Mouse (Mus musculus) T-helper 1 cell (primary cell): Measurements from ENCODE around the gene Adrm1.

Experiments used
- in situ Hi-C: fragments of 300-600 bp; cut with MboI, MseI; formaldehyde crosslinking; loops from one replicate; pipeline ENCODE4 v1.15.1; 2025; ENCODE audit warnings: high pct_unique_total_duplicates

The Adrm1 gene

DNA sequence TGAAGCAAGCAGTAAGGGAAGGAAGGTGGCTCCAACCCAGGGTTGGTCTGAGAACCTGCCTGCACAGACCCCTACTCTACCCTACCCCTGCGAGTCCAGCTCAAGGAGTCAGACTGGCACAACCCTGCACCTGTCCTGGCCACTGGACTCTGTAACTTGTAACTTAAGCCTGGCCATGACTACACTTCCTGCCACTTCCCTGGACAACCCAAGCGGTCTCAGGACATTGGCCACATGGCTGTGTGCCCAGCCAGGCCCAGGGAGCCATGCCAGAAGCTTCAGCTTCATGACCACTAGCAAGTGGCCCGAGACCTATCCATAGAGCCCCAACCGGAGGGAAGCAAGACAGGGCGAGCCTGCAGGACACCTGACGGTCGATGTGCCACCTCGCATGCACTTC is 46.3 kb downstream of the Adrm1 start:
- in situ Hi-C loops: no loop called here

DNA sequence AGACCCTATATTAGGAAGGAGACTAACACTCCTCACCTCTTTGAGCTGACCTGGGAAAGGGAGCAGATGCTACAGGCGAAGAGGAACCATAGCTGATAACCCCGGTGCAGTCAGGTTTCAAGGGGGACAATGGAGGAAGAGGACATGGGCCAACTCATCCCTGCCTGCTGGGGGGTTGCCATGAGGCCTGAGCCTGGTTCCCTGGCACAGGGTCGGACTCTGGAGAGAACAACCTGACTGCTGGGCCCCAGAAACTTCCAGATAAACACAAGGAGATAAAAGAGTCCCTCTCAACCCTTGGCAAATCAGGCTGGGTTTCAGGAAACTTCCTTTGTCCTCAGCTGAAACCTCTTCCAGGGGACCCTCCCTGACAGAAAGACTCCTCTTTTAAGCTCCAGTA is 47.0 kb downstream of the Adrm1 start:
- in situ Hi-C loops: no loop called here

DNA sequence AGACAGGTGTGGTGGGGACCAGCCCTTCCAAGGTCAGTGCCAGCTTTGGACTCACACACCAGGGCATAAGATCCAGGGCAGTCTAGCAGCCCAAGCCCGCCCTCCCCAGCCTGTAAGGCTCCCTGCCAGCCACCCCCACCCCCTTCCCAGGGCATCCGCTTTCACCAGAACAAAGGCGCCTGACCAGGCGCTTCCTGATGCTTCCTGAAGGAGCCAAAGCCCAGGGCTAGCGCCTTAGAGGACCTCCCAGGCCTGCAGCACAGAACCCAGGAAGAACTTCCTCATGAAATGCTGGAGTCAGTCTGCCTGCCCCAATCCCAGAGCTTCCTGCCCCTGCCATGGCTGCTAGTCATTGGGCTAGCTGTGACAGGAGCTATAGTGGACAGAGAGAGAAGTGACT is 47.4 kb downstream of the Adrm1 start:
- in situ Hi-C loops: no loop called here

DNA sequence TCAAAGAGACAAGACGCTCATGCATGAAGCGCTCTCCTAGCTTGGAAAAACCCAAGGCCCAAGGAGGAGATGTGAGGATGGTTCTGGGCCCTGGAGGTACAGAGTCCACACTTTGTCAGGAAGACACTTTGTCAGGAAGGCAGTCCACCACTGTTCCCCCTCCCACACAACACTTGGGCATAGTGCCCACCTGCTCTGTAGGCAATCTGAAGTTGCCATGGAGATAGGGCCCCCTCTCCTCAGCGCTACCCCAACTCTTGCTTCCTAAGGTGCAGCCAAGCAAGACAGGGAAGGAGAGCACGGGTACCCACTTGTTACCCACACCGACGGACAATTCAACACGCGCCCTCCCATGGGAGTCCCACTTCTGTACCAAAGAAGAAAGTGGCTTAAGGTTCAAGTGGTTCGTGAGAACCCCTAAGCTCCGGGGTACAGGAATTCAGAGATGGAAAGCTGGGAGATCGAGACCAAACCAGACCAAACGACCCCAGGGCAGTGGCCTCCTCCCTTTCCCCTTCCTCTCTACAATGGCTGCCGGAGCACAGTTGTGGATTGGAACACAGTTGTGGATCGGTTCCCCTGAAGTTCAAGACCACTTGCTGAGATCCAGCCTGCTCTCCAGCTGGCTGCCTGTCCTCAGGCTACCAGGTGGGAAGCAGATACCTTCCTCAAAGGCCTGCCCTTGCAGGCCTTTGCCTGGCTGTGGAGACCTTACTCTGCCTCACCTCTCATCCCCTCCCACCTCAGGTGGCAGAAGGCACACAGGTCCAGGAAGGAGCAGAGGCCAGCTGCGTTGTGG is 48.1 kb downstream of the Adrm1 start:
- in situ Hi-C loops: no loop called here

DNA sequence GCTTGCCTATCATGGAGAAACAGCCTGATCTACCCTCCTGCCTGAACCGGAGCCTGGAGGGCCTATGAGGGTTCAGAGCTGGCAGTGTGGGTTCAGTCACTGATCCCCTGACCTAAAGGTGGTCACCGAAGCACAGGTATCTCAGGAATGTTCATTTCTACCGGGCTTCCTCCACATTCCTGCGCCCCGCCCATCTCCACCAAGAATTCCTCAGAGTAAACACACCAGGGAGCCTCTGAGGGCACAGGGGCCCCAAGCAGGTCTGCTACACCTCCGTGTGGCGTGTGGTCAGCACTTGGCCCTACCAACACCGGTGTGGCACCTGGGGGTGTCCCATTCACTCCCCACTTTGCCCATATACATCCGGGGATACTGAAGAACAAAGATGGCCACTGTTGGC is 48.9 kb downstream of the Adrm1 start:
- in situ Hi-C loops: no loop called here

DNA sequence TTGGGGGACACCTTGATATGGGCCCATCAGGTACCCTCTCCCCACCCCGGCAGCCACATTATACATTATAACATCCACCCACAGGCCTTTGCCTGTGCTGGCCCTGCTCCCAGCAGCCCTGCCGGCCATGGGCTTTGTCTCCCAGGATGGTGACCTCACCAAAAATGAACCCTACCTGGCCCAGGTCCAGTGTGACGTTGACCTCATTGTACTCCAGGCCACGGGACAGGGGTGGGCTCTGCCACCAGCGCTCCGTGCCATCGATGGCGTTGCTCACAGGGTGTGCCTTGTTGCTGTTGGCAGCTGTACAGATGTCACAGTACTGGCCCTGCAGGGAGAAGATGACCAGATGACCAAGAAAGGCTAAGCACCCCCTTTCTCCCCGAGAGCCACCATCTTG is 49.8 kb downstream of the Adrm1 start:
- in situ Hi-C loops: no loop called here

DNA sequence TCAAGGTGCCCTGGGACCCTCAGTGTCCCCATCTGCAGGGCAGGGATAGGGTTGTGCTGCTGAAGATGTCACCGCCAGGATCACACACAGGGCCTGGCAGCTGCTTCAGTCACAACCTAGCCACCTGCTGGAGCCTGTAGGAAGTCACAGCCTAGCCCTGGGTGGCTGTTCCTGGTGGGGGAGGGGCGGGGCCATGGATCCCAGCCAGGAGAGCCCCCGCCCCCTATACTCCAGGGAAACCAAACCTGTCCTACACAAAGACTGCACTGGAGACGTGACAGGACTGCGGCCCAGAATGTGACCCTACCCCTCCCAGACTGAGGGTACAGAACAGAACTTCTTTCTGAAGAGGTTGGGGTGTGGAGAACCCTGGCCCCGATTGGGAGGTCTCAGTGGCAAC is 51.0 kb downstream of the Adrm1 start:
- in situ Hi-C loops: no loop called here

DNA sequence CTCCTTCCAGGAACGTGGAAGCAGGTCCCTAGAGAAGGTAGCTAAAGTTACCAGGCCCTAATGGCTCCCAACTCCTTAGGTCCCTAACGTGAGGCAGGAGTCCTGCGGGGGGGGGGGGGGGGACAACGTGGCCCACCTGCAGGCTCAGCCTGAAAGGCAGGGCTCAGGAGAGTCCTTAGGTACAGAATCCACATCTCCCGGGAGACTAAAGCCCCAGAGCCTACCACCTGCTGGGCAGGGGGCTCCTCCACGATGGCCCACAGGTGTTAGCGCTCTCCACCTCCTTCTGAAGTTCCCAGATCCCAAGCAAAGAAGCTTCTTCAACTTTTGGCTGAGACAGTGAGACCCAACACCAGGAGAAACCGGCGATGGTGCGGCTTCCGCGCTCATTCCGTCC is 53.4 kb downstream of the Adrm1 start:
- in situ Hi-C loops: no loop called here

DNA sequence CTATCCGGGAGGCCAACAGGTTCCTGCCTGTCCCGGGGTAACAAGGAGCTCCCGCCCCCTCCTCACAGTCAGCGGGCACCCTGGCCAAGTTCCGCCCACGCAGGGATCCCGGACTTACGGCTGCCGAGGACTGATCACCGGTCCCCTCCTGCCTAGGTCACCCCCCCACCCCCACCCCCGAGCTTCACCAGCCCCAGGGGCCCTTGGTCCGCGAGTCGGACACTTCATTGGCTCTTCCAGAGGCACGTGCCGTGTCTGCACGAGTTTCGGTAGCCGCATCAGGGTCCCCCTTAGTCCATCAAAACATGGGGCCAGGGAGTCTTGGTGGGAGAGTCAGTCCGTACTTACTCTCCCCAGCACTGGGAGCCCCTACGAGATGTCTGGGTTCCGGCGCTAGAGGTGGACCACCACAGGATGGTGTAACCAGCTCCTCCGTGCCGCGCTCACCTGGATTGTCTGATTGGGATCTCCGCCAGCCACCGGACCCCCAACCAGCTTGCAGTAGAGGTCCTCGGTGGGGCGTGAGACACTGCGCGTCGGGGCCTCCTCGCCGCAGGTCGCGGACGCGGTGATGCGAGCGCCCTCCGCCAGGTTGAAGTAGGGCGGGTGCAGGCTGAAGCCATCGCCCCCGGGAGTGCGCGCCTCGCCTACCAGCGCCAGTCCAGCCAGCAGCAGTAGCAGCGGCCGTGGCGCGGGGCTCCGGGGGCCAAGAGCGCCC is 53.9 kb downstream of the Adrm1 start:
- in situ Hi-C loops: no loop called here
